Mouse (Mus musculus) forebrain, embryonic 10.5 days (tissue): ENCODE measurements around the gene Flt3. TPM values are rescaled to one million over a fixed set of nuclear protein-coding genes. Genes with fewer than 3 reads are reported as not detected.

ENCODE experiments used
- DNase-seq: peaks from one replicate; pipeline ENCODE4 v3.0.0-alpha.2; 2017; ENCODE audit warnings: low spot score; ENCODE audit errors: extremely low spot score
- H3K27ac ChIP-seq: fragments of 300-500 bp; sonication (generic); 2 replicates; pipeline ENCODE4 v1.5.1; 2016; ENCODE audit warnings: mild to moderate bottlenecking
- H3K27me3 ChIP-seq: fragments of 300-500 bp; sonication (generic); 2 replicates; pipeline ENCODE4 v1.6.1; 2016; ENCODE audit warnings: mild to moderate bottlenecking; ENCODE audit not compliant: poor library complexity, severe bottlenecking
- H3K36me3 ChIP-seq: fragments of 300-500 bp; sonication (generic); replicated peaks from 2 replicates; pipeline ENCODE4 v1.6.1; 2016; ENCODE audit warnings: mild to moderate bottlenecking, moderate library complexity
- H3K4me1 ChIP-seq: fragments of 300-500 bp; sonication (generic); 2 replicates; pipeline ENCODE4 v1.6.1; 2016
- H3K4me3 ChIP-seq: fragments of 300-500 bp; sonication (generic); 2 replicates; pipeline ENCODE4 v1.5.1; 2016; ENCODE audit warnings: mild to moderate bottlenecking, moderate library complexity
- H3K9me3 ChIP-seq: fragments of 300-500 bp; sonication (generic); 2 replicates; pipeline ENCODE4 v1.6.1; 2016; ENCODE audit warnings: mild to moderate bottlenecking, moderate library complexity
- WGBS: fragments of 180-500 bp; shearing (Covaris S2); methylation state at CpG from one replicate; pipeline ENCODE4 v1.1.7; 2016; 5-methylcytosine and 5-hydroxymethylcytosine counted together
- polyA plus RNA-seq: library from polyadenylated mRNA; unstranded; fragments of >200 nt; fragmentation: Nextera tagmentation; extraction: Ambion mirVana; gene quantifications from 2 replicates; pipeline ENCODE4 v1.2.1, GENCODE M21; 2016

Gene Flt3
- polyA plus RNA-seq, 1 experiment from 2014 or later, result not detected

DNA sequence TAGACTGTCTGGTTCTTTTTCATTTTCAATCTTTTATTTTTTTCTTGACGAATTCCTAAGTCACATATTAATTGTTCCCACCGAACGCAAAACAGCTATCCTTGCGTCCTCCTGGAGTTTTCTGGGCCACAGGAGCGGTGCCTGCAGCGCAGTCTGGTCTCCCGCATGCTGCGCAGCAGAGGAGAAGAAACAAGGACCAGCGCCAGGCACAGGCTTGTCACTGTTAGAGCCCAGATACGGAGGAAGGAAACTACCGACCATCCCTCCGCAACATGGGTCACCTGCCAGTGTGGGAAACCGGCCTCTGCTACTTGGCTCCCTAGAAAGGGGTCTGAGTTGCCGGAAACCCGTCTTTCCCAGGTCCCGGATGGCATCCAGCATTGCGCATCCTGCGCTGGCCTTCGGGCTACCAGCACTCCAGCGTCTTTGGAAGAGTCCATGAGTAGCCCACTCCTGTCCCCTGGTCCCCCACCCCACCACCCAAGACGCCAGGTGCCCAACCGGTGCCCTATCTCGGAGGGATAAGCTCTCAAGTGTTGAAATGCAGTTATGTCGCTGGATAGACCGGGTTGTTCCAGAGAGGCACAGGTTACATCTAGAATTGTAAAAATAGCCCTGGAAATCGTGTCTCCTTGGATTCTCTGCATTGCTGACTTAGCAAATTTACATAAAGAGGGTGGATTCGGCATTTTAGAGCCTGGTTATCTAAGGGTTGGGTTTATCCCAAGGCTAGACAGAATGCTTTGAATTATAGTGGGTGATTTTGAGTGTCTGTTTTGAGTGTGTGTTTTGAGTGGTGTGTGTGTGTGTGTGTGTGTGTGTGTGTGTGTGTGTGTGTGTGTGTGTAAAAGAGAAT is 87.2 kb downstream of the Flt3 start:
- Histone ChIP-seq H3K36me3 (no peaks in the 10 kb centered on the region), H3K27me3 (peaks cover 100% of the 10 kb centered on the region), H3K4me3 (no peak overlapping the region), H3K9me3 (no peaks in the 10 kb centered on the region), H3K27ac (no peak overlapping the region), H3K4me1 (peaks cover 12% of the 10 kb centered on the region)
- under 1% methylated on average over 27 of the region's 27 CpGs for WGBS
- peak; percentile 31 for DNase-seq

DNA sequence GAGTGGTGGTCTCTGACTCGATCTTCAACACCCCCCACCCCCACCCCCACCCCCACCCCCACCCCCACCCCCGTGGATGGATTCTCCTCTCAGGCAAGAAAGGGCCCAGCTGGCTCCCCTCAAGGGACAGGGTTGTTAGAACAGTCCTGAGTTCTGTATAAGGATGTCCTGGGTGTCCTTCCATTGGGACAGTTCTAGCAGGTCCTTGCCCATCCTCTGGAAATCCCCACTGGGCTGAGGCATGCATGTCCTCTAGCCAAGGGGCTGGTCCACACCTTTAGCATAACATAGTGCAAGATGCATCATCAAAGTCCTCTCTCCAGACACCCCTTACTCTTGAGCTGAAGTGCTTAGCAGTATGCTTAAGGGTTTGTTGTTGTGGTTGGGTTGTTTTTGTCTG is 90.5 kb downstream of the Flt3 start:
- 0% methylated on average over 2 of the region's 2 CpGs for WGBS
- Histone ChIP-seq H3K27ac (no peak overlapping the region), H3K36me3 (no peaks in the 10 kb centered on the region), H3K9me3 (no peaks in the 10 kb centered on the region), H3K4me3 (no peak overlapping the region), H3K27me3 (peaks cover 100% of the 10 kb centered on the region), H3K4me1 (peaks cover 19% of the 10 kb centered on the region)
- no peak for DNase-seq

GRCm38 (mm10) chr5:147308451-147308850 is 91.8 kb downstream of the Flt3 start:
- 5% methylated on average over 9 of the region's 9 CpGs for WGBS

GRCm38 (mm10) chr5:147307398-147307785 is 92.9 kb downstream of the Flt3 start:
- peaks cover 100% of the 10 kb centered on the region for H3K27me3 ChIP-seq
- 1% methylated on average over 12 of the region's 12 CpGs for WGBS
- no peak overlapping the region for H3K27ac ChIP-seq
- DNase-seq, result no peak
- no peaks in the 10 kb centered on the region for H3K9me3 ChIP-seq
- H3K36me3 ChIP-seq, result no peaks in the 10 kb centered on the region
- no peak overlapping the region for H3K4me3 ChIP-seq
- peaks cover 24% of the 10 kb centered on the region for H3K4me1 ChIP-seq

More at GRCm38 (mm10) chr5:147308451-147308850, 91.8 kb downstream of the Flt3 start:
- Histone ChIP-seq H3K27me3 (peaks cover 100% of the 10 kb centered on the region), H3K9me3 (no peaks in the 10 kb centered on the region), H3K27ac (no peak overlapping the region), H3K36me3 (no peaks in the 10 kb centered on the region), H3K4me3 (no peak overlapping the region), H3K4me1 (peaks cover 24% of the 10 kb centered on the region)
- DNase-seq, result no peak

DNA sequence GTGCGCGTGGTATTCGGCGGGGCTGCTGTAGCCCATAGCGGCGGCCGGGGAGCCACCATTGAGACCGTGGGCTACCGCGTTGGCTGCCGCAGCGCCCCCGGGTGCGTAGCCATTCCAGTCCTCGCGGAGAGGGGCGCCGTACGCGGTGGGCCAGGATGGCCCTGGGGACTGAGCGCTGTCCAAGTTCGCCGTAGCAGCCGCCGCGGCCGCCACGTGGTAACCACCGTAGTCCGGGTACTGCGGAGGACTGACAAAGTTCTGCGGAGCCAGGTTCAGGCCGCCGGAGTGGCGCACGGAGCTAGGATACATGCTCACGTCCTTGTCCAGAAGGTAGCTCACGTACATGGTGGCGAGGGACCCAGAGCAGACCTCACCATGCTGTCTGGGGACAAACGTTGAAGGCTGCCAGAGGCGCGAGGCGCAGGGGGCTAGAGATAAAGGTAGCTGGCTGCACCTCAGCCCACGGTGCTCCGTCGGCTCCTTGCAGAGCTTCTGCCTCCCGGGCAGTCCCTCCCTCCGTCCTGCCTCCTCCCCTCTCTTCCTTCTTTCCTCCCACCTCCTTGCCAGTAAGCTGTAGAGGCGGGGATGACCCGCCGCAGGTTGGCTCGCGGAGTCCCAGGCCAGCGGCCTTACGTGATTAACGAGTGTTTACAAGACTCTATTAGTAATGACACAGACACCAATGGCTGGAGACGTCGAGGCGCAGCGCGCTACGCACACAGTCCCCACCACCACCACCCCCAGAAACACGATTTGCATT is 93.5 kb downstream of the Flt3 start, which contains the start of gene Cdx2:
Cdx2 (minus strand) TSS at position 633 of the 760 bp plus-strand sequence.
- DNase-seq, result peak; percentile 42
- Histone ChIP-seq H3K27ac (no peak within 1 kb of the TSS), H3K27me3 (peaks cover 100% of the 10 kb centered on the region), H3K9me3 (no peaks in the 10 kb centered on the region), H3K4me1 (peaks cover 24% of the 10 kb centered on the region), H3K4me3 (no peak within 1 kb of the TSS; the same call in 1 of the 2 replicates), H3K36me3 (no peaks in the 10 kb centered on the region)
- WGBS, result under 1% methylated on average over 63 of the region's 63 CpGs

GRCm38 (mm10) chr5:147305856-147306637 is 94.2 kb downstream of the Flt3 start:
- peak; percentile 34 for DNase-seq
- Histone ChIP-seq H3K36me3 (no peaks in the 10 kb centered on the region), H3K4me1 (peaks cover 30% of the 10 kb centered on the region), H3K9me3 (no peaks in the 10 kb centered on the region), H3K27me3 (peaks cover 100% of the 10 kb centered on the region), H3K4me3 (no peak overlapping the region; the same call in 1 of the 2 replicates), H3K27ac (no peak overlapping the region)
- WGBS, result under 1% methylated on average over 58 of the region's 58 CpGs

- H3K36me3 ChIP-seq, result no peaks in the 10 kb centered on the region
- under 1% methylated on average over 16 of the region's 16 CpGs for WGBS
- peak; percentile 33 for DNase-seq
- no peak overlapping the region for H3K27ac ChIP-seq
- H3K4me3 ChIP-seq, result no peak overlapping the region
- H3K9me3 ChIP-seq, result no peaks in the 10 kb centered on the region
- H3K27me3 ChIP-seq, result peaks cover 100% of the 10 kb centered on the region
- peaks cover 32% of the 10 kb centered on the region for H3K4me1 ChIP-seq
Observed at GRCm38 (mm10) chr5:147305166-147305565, 95.1 kb downstream of the Flt3 start.

- DNase-seq, result peak; percentile 38
Observed at GRCm38 (mm10) chr5:147304276-147305155, 95.8 kb downstream of the Flt3 start.

DNA sequence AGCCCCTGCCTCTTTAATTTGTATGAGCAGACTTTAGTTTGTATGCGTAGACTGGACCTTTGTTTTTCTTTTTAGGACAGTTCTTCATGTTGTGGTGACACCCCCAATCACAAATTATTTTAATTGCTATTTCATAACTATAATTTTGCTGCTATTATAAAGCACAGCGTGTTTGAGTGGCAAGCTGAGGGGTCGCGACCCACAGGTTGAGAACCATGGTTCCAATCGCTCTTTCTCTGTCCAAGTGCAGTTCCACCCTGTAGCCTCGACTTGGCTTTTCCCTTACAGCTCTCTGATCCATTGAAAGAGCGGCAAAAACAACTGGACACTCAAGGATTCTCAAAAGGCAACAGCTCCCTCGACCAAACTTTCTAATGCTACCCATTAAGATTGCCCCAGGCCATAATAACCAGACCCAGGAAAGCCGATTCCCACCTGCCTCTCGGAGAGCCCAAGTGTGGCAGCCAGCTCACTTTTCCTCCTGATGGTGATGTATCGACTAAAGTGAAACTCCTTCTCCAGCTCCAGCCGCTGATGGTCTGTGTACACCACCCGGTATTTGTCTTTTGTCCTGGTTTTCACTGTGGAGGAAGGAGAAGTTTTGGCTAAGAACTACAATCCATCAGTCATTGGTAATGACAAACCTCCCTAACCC is 97.4 kb downstream of the Flt3 start:
- H3K36me3 ChIP-seq, result no peaks in the 10 kb centered on the region
- H3K9me3 ChIP-seq, result no peaks in the 10 kb centered on the region
- DNase-seq, result peak; percentile 32
- H3K4me3 ChIP-seq, result no peak overlapping the region
- peaks cover 100% of the 10 kb centered on the region for H3K27me3 ChIP-seq
- WGBS, result 4% methylated on average over 13 of the region's 13 CpGs
- peaks cover 44% of the 10 kb centered on the region for H3K4me1 ChIP-seq
- H3K27ac ChIP-seq, result no peak overlapping the region

More at GRCm38 (mm10) chr5:147304276-147305155, 95.8 kb downstream of the Flt3 start:
- WGBS, result under 1% methylated on average over 54 of the region's 54 CpGs
- H3K27ac ChIP-seq, result no peak overlapping the region
- H3K4me1 ChIP-seq, result peaks cover 39% of the 10 kb centered on the region
- no peaks in the 10 kb centered on the region for H3K36me3 ChIP-seq
- no peak overlapping the region for H3K4me3 ChIP-seq
- no peaks in the 10 kb centered on the region for H3K9me3 ChIP-seq
- peaks cover 100% of the 10 kb centered on the region for H3K27me3 ChIP-seq

GRCm38 (mm10) chr5:147302141-147302540 is 98.1 kb downstream of the Flt3 start:
- no peaks in the 10 kb centered on the region for H3K9me3 ChIP-seq
- WGBS, result 2% methylated on average over 8 of the region's 8 CpGs
- H3K4me1 ChIP-seq, result peaks cover 44% of the 10 kb centered on the region
- no peak for DNase-seq
- H3K36me3 ChIP-seq, result no peaks in the 10 kb centered on the region
- H3K4me3 ChIP-seq, result no peak overlapping the region
- H3K27ac ChIP-seq, result no peak overlapping the region
- peaks cover 100% of the 10 kb centered on the region for H3K27me3 ChIP-seq

DNA sequence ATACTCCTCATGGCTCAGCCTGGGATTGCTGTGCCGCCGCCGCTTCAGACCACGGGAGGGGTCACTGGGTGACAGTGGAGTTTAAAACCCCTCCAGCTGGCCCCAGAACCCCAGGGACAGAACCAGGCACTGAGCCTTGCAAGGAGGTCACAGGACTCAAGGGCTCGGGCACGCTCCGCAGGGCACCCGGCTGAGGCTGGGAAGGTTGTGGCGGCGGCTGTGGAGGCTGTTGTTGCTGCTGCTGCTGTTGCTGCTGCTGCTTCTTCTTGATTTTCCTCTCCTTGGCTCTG is 98.6 kb downstream of the Flt3 start:
- Histone ChIP-seq H3K9me3 (no peaks in the 10 kb centered on the region), H3K4me3 (no peak overlapping the region), H3K27me3 (peaks cover 100% of the 10 kb centered on the region), H3K27ac (no peak overlapping the region), H3K36me3 (no peaks in the 10 kb centered on the region), H3K4me1 (peaks cover 40% of the 10 kb centered on the region)
- peak; percentile 45 for DNase-seq
- WGBS, result under 1% methylated on average over 10 of the region's 10 CpGs
